ENCODE assay signal across 15 mouse cellular contexts in the genomic region with DNA sequence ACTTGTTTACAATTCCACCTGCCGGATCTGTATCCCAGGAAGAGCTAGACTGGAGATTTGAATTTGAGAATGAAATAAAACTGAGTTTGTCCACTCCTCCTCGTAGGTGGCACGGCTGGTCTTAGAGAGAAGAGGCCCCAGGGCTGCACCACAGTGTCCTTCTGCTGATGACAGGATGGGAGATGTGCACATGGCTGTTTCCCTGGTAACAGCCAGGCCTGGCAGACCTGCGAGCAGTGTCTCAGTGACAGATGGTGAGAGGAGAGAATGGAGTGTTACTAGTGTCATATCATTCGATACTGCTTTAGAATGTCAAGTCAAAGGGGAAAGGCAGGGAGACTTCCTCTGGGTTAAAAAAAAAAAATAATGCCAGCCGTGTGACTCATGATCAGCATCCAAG. TPM values are rescaled to one million over a fixed set of nuclear protein-coding genes. Genes with fewer than 3 reads are reported as not detected.
A peak's percentile ranks its signal among the peaks of the same experiment; 100 is the strongest.
DNase-seq lines count a peak whose midpoint lies in the region; ATAC-seq lines count a peak whose summit lies in the region.
"Had no signal": no experiment of that assay in that cellular context is flagged by ENCODE, and none has a peak within 500 bp of the region (broad histone marks: within the 10 kb centered on the region; RNA-seq: fewer than 3 reads in every experiment).

No protein-coding gene starts in this region.

- no peak for DNase-seq in forebrain, embryonic 10.5 days (ENCODE audit: extremely low spot score, low spot score)
- DNase-seq in brain, adult 2 months (ENCODE audit: low read depth, low spot score), result peak; percentile 88
- DNase-seq in cerebellum, postnatal 10 days, result peak; percentile 80 to 86
- DNase-seq in spleen, postnatal 10 days (ENCODE audit: low spot score in 2 of 2), result no peak
- no peak for DNase-seq in natural killer cell, adult 2 months (ENCODE audit: low spot score in 2 of 2)
- no peak for DNase-seq in heart, adult 18-20 months
- DNase-seq: B cell, adult 2 months; kidney, adult 9 months; lung, embryonic 14.5 days had no signal

- no peaks in the 10 kb centered on the region for H3K9me3 ChIP-seq in forebrain, embryonic 12.5 days
- no peaks in the 10 kb centered on the region for H3K9me3 ChIP-seq in forebrain, embryonic 10.5 days
- no peaks in the 10 kb centered on the region for H3K9me3 ChIP-seq in hindbrain, embryonic 16.5 days (ENCODE audit: control insufficient read depth, low read length)
- H3K9me3 ChIP-seq: embryonic facial prominence, embryonic 10.5 days; heart, embryonic 15.5 days; stomach, embryonic 15.5 days had no signal

- H3K4me2 ChIP-seq in forebrain, embryonic 12.5 days, result no peak overlapping the region
- no peak overlapping the region for H3K4me2 ChIP-seq in hindbrain, embryonic 16.5 days (ENCODE audit: low read length)
- H3K4me2 ChIP-seq: heart, embryonic 15.5 days; lung, embryonic 14.5 days; stomach, embryonic 15.5 days had no signal

- peaks cover 5% of the 10 kb centered on the region for H3K4me1 ChIP-seq in forebrain, embryonic 12.5 days
- H3K4me1 ChIP-seq in forebrain, embryonic 10.5 days, result no peaks in the 10 kb centered on the region
- peaks cover 3% of the 10 kb centered on the region; the same call in 1 of the 2 replicates for H3K4me1 ChIP-seq in hindbrain, embryonic 16.5 days (ENCODE audit: control insufficient read depth, insufficient read depth, low read depth, low read length)
- H3K4me1 ChIP-seq: embryonic facial prominence, embryonic 10.5 days; heart, embryonic 15.5 days; stomach, embryonic 15.5 days had no signal

- 69% methylated on average over 6 of the region's 6 CpGs for WGBS in forebrain, embryonic 12.5 days
- 88% methylated on average over 6 of the region's 6 CpGs for WGBS in forebrain, embryonic 10.5 days
- 29% methylated on average over 6 of the region's 6 CpGs for WGBS in hindbrain, embryonic 16.5 days

- H3K4me3 ChIP-seq in forebrain, embryonic 12.5 days (replicated peaks), result no peak overlapping the region
- no peak overlapping the region for H3K4me3 ChIP-seq in forebrain, embryonic 10.5 days
- H3K4me3 ChIP-seq in hindbrain, embryonic 16.5 days (ENCODE audit: low read length), result no peak overlapping the region
- H3K4me3 ChIP-seq: embryonic facial prominence, embryonic 10.5 days; heart, embryonic 15.5 days; stomach, embryonic 15.5 days had no signal

- no peak overlapping the region for H3K9ac ChIP-seq in forebrain, embryonic 12.5 days
- no peak overlapping the region for H3K9ac ChIP-seq in hindbrain, embryonic 16.5 days (ENCODE audit: low read depth, low read length)
- H3K9ac ChIP-seq: heart, embryonic 15.5 days; lung, embryonic 14.5 days; stomach, embryonic 15.5 days had no signal

- H3K36me3 ChIP-seq in forebrain, embryonic 12.5 days (replicated peaks), result no peaks in the 10 kb centered on the region
- H3K36me3 ChIP-seq in forebrain, embryonic 10.5 days (replicated peaks), result no peaks in the 10 kb centered on the region
- no peaks in the 10 kb centered on the region for H3K36me3 ChIP-seq in hindbrain, embryonic 16.5 days (ENCODE audit: control insufficient read depth, insufficient read depth, low read length)
- H3K36me3 ChIP-seq: embryonic facial prominence, embryonic 10.5 days; heart, embryonic 15.5 days; stomach, embryonic 15.5 days had no signal

- no peak overlapping the region for H3K27ac ChIP-seq in forebrain, embryonic 12.5 days
- no peak overlapping the region for H3K27ac ChIP-seq in forebrain, embryonic 10.5 days
- peak overlapping the region; percentile 24 for H3K27ac ChIP-seq in hindbrain, embryonic 16.5 days (ENCODE audit: low read depth, low read length)
- H3K27ac ChIP-seq: embryonic facial prominence, embryonic 10.5 days; heart, embryonic 15.5 days; stomach, embryonic 15.5 days had no signal

- no peaks in the 10 kb centered on the region for H3K27me3 ChIP-seq in forebrain, embryonic 12.5 days
- no peaks in the 10 kb centered on the region for H3K27me3 ChIP-seq in forebrain, embryonic 10.5 days (ENCODE audit: poor library complexity, severe bottlenecking)
- no peaks in the 10 kb centered on the region for H3K27me3 ChIP-seq in hindbrain, embryonic 16.5 days (replicated peaks; ENCODE audit: control insufficient read depth, insufficient read depth, low read length)
- H3K27me3 ChIP-seq: heart, embryonic 15.5 days; stomach, embryonic 15.5 days had no signal

- peak; percentile 73 for ATAC-seq in forebrain, embryonic 12.5 days (ENCODE audit: low FRiP score)
- ATAC-seq in hindbrain, embryonic 16.5 days, result peak; percentile 94

RNA-seq across cellular contexts. Expression of a gene that starts 39.2 kb away (rescaled TPM):
- polyA plus RNA-seq in forebrain, embryonic 12.5 days (2016; fragmentation: Nextera tagmentation; extraction: Ambion mirVana), result 0.10 TPM in 1 of 2 replicates, not detected in the other
- polyA plus RNA-seq in forebrain, embryonic 10.5 days (2016; fragmentation: Nextera tagmentation; extraction: Ambion mirVana), result 0.12 TPM in 1 of 2 replicates, not detected in the other
- polyA plus RNA-seq in hindbrain, embryonic 16.5 days (2015; fragmentation: Nextera tagmentation; extraction: Ambion mirVana), result 0.12 and 0.43 TPM in 2 replicates
- total RNA-seq in heart, adult 18-20 months (2021), result not detected
- total RNA-seq: adrenal gland, postnatal 4 days had no signal

Comparison
In these comparisons a context has a peak if more than half of its experiments do, and no peak if none do; other contexts are left out.
1. DNase-seq: peak in brain, adult 2 months (single experiment) and cerebellum, postnatal 10 days (2 of 2); none in forebrain, embryonic 10.5 days (single experiment), spleen, postnatal 10 days (0 of 2), natural killer cell, adult 2 months (0 of 2) and heart, adult 18-20 months (0 of 2).